Mouse (Mus musculus) inflammation-experienced regulatory T-cells, adult 16 weeks (primary cell): ENCODE data around the gene Banf1. TPM values are rescaled to one million over a fixed set of nuclear protein-coding genes. Genes with fewer than 3 reads are reported as not detected.

Experiments used
- polyA plus RNA-seq: library from polyadenylated mRNA; unstranded; fragments of 100-300 nt; shearing (Covaris generic); gene quantifications from one replicate; pipeline ENCODE4 v1.2.1, GENCODE M21; 2017

The Banf1 gene
- polyA plus RNA-seq = 294 TPM

GRCm38 (mm10) chr19:5367053-5367359 is at the start of gene Banf1:
Banf1 (minus strand) TSS chr19:5367168.

GRCm38 (mm10) chr19:5402293-5402692 is 35.3 kb upstream of the Banf1 start, which contains the start of gene Tsga10ip:
Tsga10ip (minus strand) TSS chr19:5402526.

DNA sequence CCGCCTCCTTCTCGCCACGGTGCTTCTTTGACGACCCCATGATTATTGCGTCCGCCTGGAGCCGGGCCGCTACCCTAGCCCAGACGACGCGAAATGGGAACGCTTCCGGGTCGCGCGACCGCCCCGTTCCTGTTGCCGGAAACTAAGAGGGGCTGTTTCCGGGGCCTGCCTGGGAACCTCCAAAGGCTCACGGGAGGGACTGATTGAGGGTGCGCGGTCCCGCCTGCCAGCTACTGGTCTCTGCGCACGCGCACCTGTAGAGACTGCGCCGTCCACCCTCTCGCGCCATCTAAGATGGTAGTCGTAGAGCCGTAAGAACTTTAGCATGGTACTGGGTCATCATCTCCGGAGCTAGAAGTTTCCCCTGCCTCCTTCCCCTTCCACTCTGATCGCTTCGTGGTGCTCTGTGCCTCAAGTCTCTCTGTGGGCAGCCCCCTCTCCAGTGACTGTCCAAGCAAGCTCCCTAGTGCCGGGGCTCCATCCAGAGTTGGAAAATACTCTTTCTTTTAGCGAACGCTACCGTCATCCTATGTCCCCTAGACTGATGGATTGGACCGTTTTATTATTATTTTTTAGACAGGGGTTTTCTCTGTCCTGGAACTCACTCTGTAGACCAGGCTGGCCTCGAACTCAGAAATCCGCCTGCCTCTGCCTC is 21.7 kb upstream of the Banf1 start, which contains the start of gene Sart1:
Gene Sart1, minus strand, starts transcription at position 116 of the 655 bp plus-strand sequence.

DNA sequence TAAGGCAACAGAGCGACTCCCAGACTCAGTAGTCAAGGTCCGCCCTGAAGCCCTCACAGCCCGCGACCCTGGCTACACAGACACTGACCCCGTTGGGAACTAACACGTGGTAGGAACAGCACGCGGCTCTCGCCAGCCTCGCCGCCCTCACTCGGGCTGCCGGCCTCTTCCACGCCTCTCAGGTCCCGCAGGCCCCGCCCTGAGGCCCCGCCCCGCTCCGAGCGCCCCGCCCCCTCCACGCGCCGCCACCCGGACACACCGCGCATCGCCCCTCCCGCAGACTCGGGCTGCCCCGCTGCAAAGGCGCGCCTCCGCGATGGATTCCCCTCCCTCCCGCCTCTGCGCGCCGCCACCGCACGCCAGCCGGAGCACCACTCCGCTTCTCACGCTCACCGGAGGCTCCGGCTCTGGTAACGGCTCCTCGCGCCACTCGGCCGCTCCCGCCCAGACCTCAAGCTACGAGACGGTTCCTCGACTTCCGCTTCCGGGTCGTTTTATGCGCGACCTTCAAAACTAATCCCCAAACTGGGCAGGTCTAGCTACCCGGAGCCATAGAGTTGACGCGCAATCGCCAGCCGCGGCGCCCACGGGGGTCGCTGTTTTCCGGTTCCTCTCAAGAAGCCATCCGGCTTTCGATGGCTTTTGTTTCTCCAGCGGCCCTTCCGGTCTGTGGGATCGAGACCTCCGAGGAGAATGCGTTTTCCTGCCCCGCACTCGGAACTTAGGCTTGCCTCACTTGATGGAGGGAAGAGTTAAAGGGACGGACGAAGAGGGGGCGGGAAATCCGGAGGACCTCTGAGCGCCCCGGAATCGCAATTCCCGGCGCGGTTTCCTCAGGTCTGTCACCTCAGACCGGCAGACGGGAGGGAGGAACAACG is 554 bp downstream of the Banf1 start, which contains the start of gene Eif1ad:
Gene Eif1ad, plus strand, starts transcription at position 567 of the 878 bp plus-strand sequence.

GRCm38 (mm10) chr19:5349502-5349873 is 17.5 kb downstream of the Banf1 start, which contains the start of gene Cst6:
Cst6 (minus strand) TSS chr19:5349574.

DNA sequence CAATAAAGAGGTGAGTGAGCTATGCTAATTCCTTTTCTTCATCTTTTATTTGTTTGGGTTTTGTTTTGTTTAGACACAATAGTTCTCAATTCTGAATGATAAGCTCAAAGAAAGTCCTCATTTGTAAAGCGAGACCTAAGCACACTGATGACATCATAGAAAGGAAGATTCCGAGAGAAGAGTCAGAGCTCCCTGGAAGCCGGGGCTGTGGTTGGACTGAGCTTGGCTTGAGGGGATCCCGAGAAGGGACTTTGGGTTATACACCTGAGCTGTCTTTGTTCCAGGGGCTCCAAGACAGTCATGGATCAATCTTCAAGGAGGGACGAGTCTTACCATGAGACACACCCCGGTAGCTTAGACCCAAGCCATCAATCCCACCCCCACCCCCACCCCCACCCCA is 31.5 kb downstream of the Banf1 start, which contains the start of gene Catsper1:
Gene Catsper1, plus strand, starts transcription at position 301 of the 400 bp plus-strand sequence.

Other genes starting within 250 kb of the Banf1 start
- gene Klc2, start 248.6 kb downstream of the Banf1 start, polyA plus RNA-seq = 3.6 TPM
- 26.5 TPM for gene Pacs1, start 94.0 kb downstream of the Banf1 start, polyA plus RNA-seq
- 444 TPM for gene Sf3b2, start 71.7 kb downstream of the Banf1 start, polyA plus RNA-seq
- not detected for gene Gal3st3, start 68.8 kb downstream of the Banf1 start, polyA plus RNA-seq
- not detected for gene Catsper1, start 31.4 kb downstream of the Banf1 start, polyA plus RNA-seq
- 2.5 TPM for gene Cst6, start 17.6 kb downstream of the Banf1 start, polyA plus RNA-seq
- 70.0 TPM for gene Eif1ad, start 427 bp downstream of the Banf1 start, polyA plus RNA-seq
- gene Sart1, start 21.5 kb upstream of the Banf1 start, polyA plus RNA-seq = 32.1 TPM
- 0.66 TPM for gene Tsga10ip, start 35.4 kb upstream of the Banf1 start, polyA plus RNA-seq
- gene Drap1, start 57.8 kb upstream of the Banf1 start, polyA plus RNA-seq = 84.3 TPM
- 19.9 TPM for gene AI837181, start 58.0 kb upstream of the Banf1 start, polyA plus RNA-seq
- not detected for gene Fosl1, start 80.4 kb upstream of the Banf1 start, polyA plus RNA-seq
- 6.3 TPM for gene Ccdc85b, start 90.7 kb upstream of the Banf1 start, polyA plus RNA-seq
- 162 TPM for gene Fibp, start 93.4 kb upstream of the Banf1 start, polyA plus RNA-seq
- 100 TPM for gene Ctsw, start 101.3 kb upstream of the Banf1 start, polyA plus RNA-seq
- gene Efemp2, start 106.8 kb upstream of the Banf1 start, polyA plus RNA-seq = 2.6 TPM
- gene Mus81, start 121.2 kb upstream of the Banf1 start, polyA plus RNA-seq = 82.6 TPM
- gene Cfl1, start 123.3 kb upstream of the Banf1 start, polyA plus RNA-seq = 3,549 TPM
- 0.39 TPM for gene 1700020D05Rik, start 136.6 kb upstream of the Banf1 start, polyA plus RNA-seq
- gene Snx32, start 143.4 kb upstream of the Banf1 start, polyA plus RNA-seq = 21.9 TPM
- not detected for gene Ovol1, start 193.5 kb upstream of the Banf1 start, polyA plus RNA-seq
- 24.0 TPM for gene Ap5b1, start 200.9 kb upstream of the Banf1 start, polyA plus RNA-seq
- gene Rnaseh2c, start 234.7 kb upstream of the Banf1 start, polyA plus RNA-seq = 148 TPM
- gene Kat5, start 243.1 kb upstream of the Banf1 start, polyA plus RNA-seq = 62.2 TPM